Mouse (Mus musculus): ENCODE data around the gene Tmem132a. TPM values are rescaled to one million over a fixed set of nuclear protein-coding genes. Genes with fewer than 3 reads are reported as not detected.
A peak's percentile ranks its signal among the peaks of the same experiment; 100 is the strongest.

The Tmem132a gene
- total and polyA plus RNA-seq, 3 experiments: 2.9 to 22.9 TPM; not detected in 1

GRCm38 (mm10) chr19:10881426-10882154 is 11.8 kb upstream of the Tmem132a start, which contains the start of gene Tmem109:
Gene Tmem109 (minus strand): TSS chr19:10882001.
- peak; percentile 96 for DNase-seq (ENCODE audit: extremely low read depth)
- peak within 1 kb of the TSS; percentile 50 for H3K27ac ChIP-seq (ENCODE audit: insufficient read depth, low read depth)
- peaks cover 8% of the 10 kb centered on the region; the same call in 1 of the 2 replicates for H3K79me2 ChIP-seq (replicated peaks; ENCODE audit: control insufficient read depth, extremely low read depth, insufficient read depth, poor library complexity, severe bottlenecking)
- peak within 1 kb of the TSS; percentile 66 to 80 (median 76) for H3K4me3 ChIP-seq (replicated peaks in 1 of 3; ENCODE audit: low read depth in 2 of 3, low read length in 2 of 3, poor library complexity in 1 of 3)
- TF ChIP-seq ZKSCAN1 (IDR thresholded peaks at IDR 0.05; ENCODE audit: borderline replicate concordance, low read depth, low read length) (no peak), NRF1 (IDR thresholded peaks at IDR 0.05; ENCODE audit: low read depth, low read length) (peak; percentile 98), ZNF384 (IDR thresholded peaks at IDR 0.05; ENCODE audit: low read depth, low read length) (no peak), EP300 (IDR thresholded peaks at IDR 0.05; ENCODE audit: low read length) (no peak), RCOR1 (conservative IDR thresholded peaks at IDR 0.05; ENCODE audit: low read depth, low read length) (no peak), USF2 (conservative IDR thresholded peaks at IDR 0.05; ENCODE audit: low read depth, low read length) (no peak), MEF2A (IDR thresholded peaks at IDR 0.05; ENCODE audit: borderline replicate concordance, low read depth, low read length) (peak; percentile 41; the same call in 1 of the 2 replicates), MXI1 (IDR thresholded peaks at IDR 0.05; ENCODE audit: low read depth, low read length) (peak; percentile 94), POLR2AphosphoS2 (IDR thresholded peaks at IDR 0.05; ENCODE audit: low read depth, low read length) (peak; percentile 50; the same call in 1 of the 2 replicates), TBP (conservative IDR thresholded peaks at IDR 0.05; ENCODE audit: low read depth, low read length) (0 out of 2 replicates have a peak, but pooled peaks have one; percentile 16), CHD1 (IDR thresholded peaks at IDR 0.05; ENCODE audit: low read depth, low read length) (no peak), JUN (IDR thresholded peaks at IDR 0.05; ENCODE audit: insufficient read depth, low read depth, low read length) (no peak), MYC (IDR thresholded peaks at IDR 0.05; ENCODE audit: low read depth, low read length) (no peak), CTCF (conservative IDR thresholded peaks at IDR 0.05 in 1 of 2, IDR thresholded peaks at IDR 0.05 in 1 of 2; ENCODE audit: low read depth in 2 of 2, low read length in 2 of 2) (peak in 1 of 2 experiments; percentile 56; a peak in 2 of 4 replicates), RAD21 (IDR thresholded peaks at IDR 0.05; ENCODE audit: low read depth, low read length) (no peak), ELF1 (IDR thresholded peaks at IDR 0.05; ENCODE audit: low read depth, low read length) (peak; percentile 56; the same call in 1 of the 2 replicates), PAX5 (IDR thresholded peaks at IDR 0.05; ENCODE audit: low read length) (no peak), CHD2 (IDR thresholded peaks at IDR 0.05; ENCODE audit: low read length) (peak; percentile 35; the same call in 1 of the 2 replicates), GABPA (IDR thresholded peaks at IDR 0.05; ENCODE audit: insufficient replicate concordance, low read depth, low read length) (no peak), BHLHE40 (IDR thresholded peaks at IDR 0.05; ENCODE audit: low read depth, low read length) (peak; percentile 25; the same call in 1 of the 2 replicates), KAT2A (IDR thresholded peaks at IDR 0.05; ENCODE audit: insufficient replicate concordance, low read length) (peak; percentile 32; the same call in 1 of the 2 replicates), SMC3 (IDR thresholded peaks at IDR 0.05; ENCODE audit: low read depth, low read length) (no peak), TCF12 (IDR thresholded peaks at IDR 0.05; ENCODE audit: low read depth, low read length) (peak; percentile 41; the same call in 1 of the 2 replicates), USF1 (IDR thresholded peaks at IDR 0.05; ENCODE audit: low read depth, low read length) (no peak; the same call in 1 of the 2 replicates), MAFK (IDR thresholded peaks at IDR 0.05; ENCODE audit: insufficient replicate concordance, low read length) (no peak), UBTF (IDR thresholded peaks at IDR 0.05; ENCODE audit: low read depth, low read length) (no peak), JUND (conservative IDR thresholded peaks at IDR 0.05; ENCODE audit: low read depth, low read length) (no peak), MAX (IDR thresholded peaks at IDR 0.05; ENCODE audit: low read length) (peak; percentile 83), IRF4 (IDR thresholded peaks at IDR 0.05; ENCODE audit: low read depth, low read length) (0 out of 2 replicates have a peak, but pooled peaks have one; percentile 19), ZC3H11A (IDR thresholded peaks at IDR 0.05; ENCODE audit: low read depth, low read length) (no peak), HCFC1 (IDR thresholded peaks at IDR 0.05; ENCODE audit: low read depth, low read length) (peak; percentile 51), ETS1 (conservative IDR thresholded peaks at IDR 0.05; ENCODE audit: low read depth, low read length) (peak; percentile 26; the same call in 1 of the 2 replicates), ZMIZ1 (IDR thresholded peaks at IDR 0.05; ENCODE audit: low read depth, low read length) (peak; percentile 22; the same call in 1 of the 2 replicates), POLR2A (IDR thresholded peaks at IDR 0.05; ENCODE audit: low read depth, low read length) (peak; percentile 72), E2F4 (IDR thresholded peaks at IDR 0.05; ENCODE audit: insufficient replicate concordance, low read depth, low read length) (peak; percentile 50; the same call in 1 of the 2 replicates), NELFE (IDR thresholded peaks at IDR 0.05; ENCODE audit: low read depth, low read length) (peak; percentile 86), MAZ (IDR thresholded peaks at IDR 0.05; ENCODE audit: low read depth, low read length) (0 out of 2 replicates have a peak, but pooled peaks have one; percentile 16), SIN3A (IDR thresholded peaks at IDR 0.05; ENCODE audit: low read length) (peak; percentile 40; the same call in 1 of the 2 replicates)
- peaks cover 3% of the 10 kb centered on the region for H3K9me3 ChIP-seq (replicated peaks; ENCODE audit: low read length)
- H3K4me2 ChIP-seq (ENCODE audit: insufficient read depth, low read depth, poor library complexity, severe bottlenecking): peak within 1 kb of the TSS; percentile 92
- peaks cover 6 to 34% of the 10 kb centered on the region in 2 experiments for H3K4me1 ChIP-seq (ENCODE audit: control insufficient read depth in 1 of 2, insufficient read depth in 2 of 2)
- H3K36me3 ChIP-seq (replicated peaks in 1 of 2; ENCODE audit: control insufficient read depth in 1 of 2, insufficient read depth in 1 of 2, low read length in 1 of 2): peaks cover 6 to 23% of the 10 kb centered on the region in 2 experiments
- in situ Hi-C loops (cut with MboI; ENCODE audit: low pct_ligation_motif_present, low pct_unique_long_range_greater_than_20kb, low sequenced_read_pairs): no loop called here
- peak within 1 kb of the TSS; percentile 77 for H3K9ac ChIP-seq (ENCODE audit: insufficient read depth, low read depth)
- H3K27me3 ChIP-seq (replicated peaks): no peaks in the 10 kb centered on the region
- dilution Hi-C loops (cut with MboI; ENCODE audit: extremely low pct_ligation_motif_present, extremely low pct_unique_long_range_greater_than_20kb, low sequenced_read_pairs): no loop called here
